Mouse (Mus musculus): ENCODE data around the gene Gpatch2l.

DNA sequence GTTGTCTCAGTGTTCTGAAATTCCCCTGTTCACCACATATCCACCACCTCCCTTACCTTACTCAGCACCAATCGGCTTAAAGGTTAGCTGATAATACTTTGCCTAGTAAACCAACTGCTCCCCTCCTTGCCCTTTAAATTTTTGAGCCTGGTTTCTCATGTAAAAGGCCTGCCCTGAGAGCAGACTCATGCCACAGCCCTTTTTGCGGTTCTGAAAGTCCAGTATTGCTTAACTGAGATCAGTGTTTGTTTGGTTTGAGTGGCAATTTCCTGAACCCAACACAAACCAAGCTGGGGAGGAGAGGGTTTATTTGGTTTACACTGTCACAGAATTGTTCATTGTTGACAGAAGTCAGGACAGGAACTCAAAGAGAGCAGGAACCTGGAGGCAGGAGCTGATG is 2.9 kb upstream of the Gpatch2l start:
- no peak for TF ChIP-seq TAL1 (IDR thresholded peaks at IDR 0.05; ENCODE audit: low read length)
- no peak for TF ChIP-seq GATA1 (IDR thresholded peaks at IDR 0.05; ENCODE audit: low read length)

Data from erythroblast, embryonic 14.5 days (primary cell).